12 mouse cellular contexts compared by ENCODE assay signal in genomic region chr4:107597898-107598580, GRCm38 (mm10).
DNase-seq lines count a peak whose midpoint lies in the region; ATAC-seq and TF ChIP-seq lines count a peak whose summit lies in the region.
"Had no signal": no experiment of that assay in that cellular context is flagged by ENCODE, and none has a peak within 500 bp of the region (broad histone marks: within the 10 kb centered on the region; RNA-seq: fewer than 3 reads in every experiment).

No protein-coding gene starts in this region.

- WGBS in heart, embryonic 13.5 days = 10% methylated on average over 10 of the region's 10 CpGs
- WGBS in stomach, embryonic 14.5 days = 13% methylated on average over 10 of the region's 10 CpGs
- 23% methylated on average over 10 of the region's 10 CpGs for WGBS in stomach, postnatal 0 days
- 16% methylated on average over 10 of the region's 10 CpGs for WGBS in limb, embryonic 10.5 days

- TF ChIP-seq EP300 in stomach, postnatal 0 days (optimal IDR thresholded peaks at IDR 0.05) = no peak

- H3K4me2 ChIP-seq in heart, embryonic 13.5 days = peak overlapping the region; percentile 58
- H3K4me2 ChIP-seq in stomach, embryonic 14.5 days (replicated peaks; ENCODE audit: low read depth, low read length) = no peak overlapping the region; the same call in 1 of the 2 replicates
- no peak overlapping the region for H3K4me2 ChIP-seq in stomach, postnatal 0 days (replicated peaks; ENCODE audit: low read depth)

- TF ChIP-seq CTCF in stomach, postnatal 0 days (IDR thresholded peaks at IDR 0.05; ENCODE audit: low read depth) = no peak

- H3K36me3 ChIP-seq in heart, embryonic 13.5 days = no peaks in the 10 kb centered on the region
- no peaks in the 10 kb centered on the region for H3K36me3 ChIP-seq in stomach, embryonic 14.5 days (ENCODE audit: control insufficient read depth, insufficient read depth, low read length)
- no peaks in the 10 kb centered on the region for H3K36me3 ChIP-seq in stomach, postnatal 0 days (ENCODE audit: control insufficient read depth, insufficient read depth, low read length)
- H3K36me3 ChIP-seq in limb, embryonic 10.5 days = no peaks in the 10 kb centered on the region

- peaks cover 23% of the 10 kb centered on the region for H3K4me1 ChIP-seq in heart, embryonic 13.5 days
- peaks cover 15% of the 10 kb centered on the region for H3K4me1 ChIP-seq in stomach, embryonic 14.5 days (ENCODE audit: control insufficient read depth, insufficient read depth, low read length)
- no peaks in the 10 kb centered on the region for H3K4me1 ChIP-seq in stomach, postnatal 0 days (replicated peaks; ENCODE audit: control insufficient read depth, insufficient read depth)
- H3K4me1 ChIP-seq in limb, embryonic 10.5 days = peaks cover 67% of the 10 kb centered on the region

- peak overlapping the region; percentile 71 for H3K9ac ChIP-seq in heart, embryonic 13.5 days
- no peak overlapping the region for H3K9ac ChIP-seq in stomach, embryonic 14.5 days (replicated peaks; ENCODE audit: low read depth, low read length)
- H3K9ac ChIP-seq in stomach, postnatal 0 days (ENCODE audit: low read length) = no peak overlapping the region

- DNase-seq in heart, postnatal 4 days = no peak
- DNase-seq in stomach, postnatal 0 days (ENCODE audit: low spot score) = no peak
- no peak for DNase-seq in limb, embryonic 10.5 days (ENCODE audit: low spot score)
- DNase-seq in retina, embryonic 14.5 days (ENCODE audit: low spot score) = peak; percentile 57
- DNase-seq in urinary bladder, postnatal 14 days (ENCODE audit: low spot score) = no peak
- no peak for DNase-seq in thymus, postnatal 25 days
- DNase-seq: kidney, adult 11 months; thymus, adult 2 months had no signal

- H3K4me3 ChIP-seq in heart, embryonic 13.5 days = no peak overlapping the region
- no peak overlapping the region for H3K4me3 ChIP-seq in stomach, embryonic 14.5 days (ENCODE audit: low read depth, low read length)
- H3K4me3 ChIP-seq in stomach, postnatal 0 days (ENCODE audit: low read depth, low read length) = no peak overlapping the region
- 0 out of 2 replicates have a peak overlapping the region, but pooled peaks have one; percentile 2 for H3K4me3 ChIP-seq in limb, embryonic 10.5 days
- H3K4me3 ChIP-seq: megakaryocyte, embryonic 14.5 days had no signal

- H3K27ac ChIP-seq in heart, embryonic 13.5 days (replicated peaks) = peak overlapping the region; percentile 66
- no peak overlapping the region for H3K27ac ChIP-seq in stomach, embryonic 14.5 days (ENCODE audit: low read length)
- H3K27ac ChIP-seq in stomach, postnatal 0 days (replicated peaks) = no peak overlapping the region
- peak overlapping the region; percentile 72 for H3K27ac ChIP-seq in limb, embryonic 10.5 days

- no peaks in the 10 kb centered on the region for H3K9me3 ChIP-seq in heart, embryonic 13.5 days
- no peaks in the 10 kb centered on the region for H3K9me3 ChIP-seq in stomach, embryonic 14.5 days (ENCODE audit: control insufficient read depth, low read depth, low read length)
- no peaks in the 10 kb centered on the region for H3K9me3 ChIP-seq in stomach, postnatal 0 days (ENCODE audit: control insufficient read depth, low read length)
- H3K9me3 ChIP-seq in limb, embryonic 10.5 days (replicated peaks) = no peaks in the 10 kb centered on the region
- H3K9me3 ChIP-seq: megakaryocyte, embryonic 14.5 days had no signal

- peaks cover 18% of the 10 kb centered on the region; the same call in 1 of the 2 replicates for H3K27me3 ChIP-seq in heart, embryonic 13.5 days (replicated peaks)
- no peaks in the 10 kb centered on the region for H3K27me3 ChIP-seq in stomach, embryonic 14.5 days (ENCODE audit: control insufficient read depth, insufficient read depth, low read length)
- no peaks in the 10 kb centered on the region for H3K27me3 ChIP-seq in stomach, postnatal 0 days (ENCODE audit: control insufficient read depth, insufficient read depth, low read length)
- peaks cover 60% of the 10 kb centered on the region for H3K27me3 ChIP-seq in limb, embryonic 10.5 days (ENCODE audit: low read depth, poor library complexity, severe bottlenecking)

- ATAC-seq in heart, embryonic 13.5 days (ENCODE audit: extremely low read depth, insufficient number of reproducible peaks, low FRiP score, low TSS enrichment) = peak; percentile 61; the same call in 1 of the 2 replicates
- peak; percentile 48; the same call in 1 of the 2 replicates for ATAC-seq in stomach, embryonic 14.5 days (ENCODE audit: insufficient number of reproducible peaks, insufficient read depth, low FRiP score, low read depth)
- no peak for ATAC-seq in stomach, postnatal 0 days (ENCODE audit: low FRiP score, low TSS enrichment)
- ATAC-seq: CD4-positive, CD25-positive, alpha-beta regulatory T cell, adult 4 months had no signal

Comparison
In these comparisons a context has a peak if more than half of its experiments do, and no peak if none do; other contexts are left out.
1. H3K27ac ChIP-seq: peak in heart, embryonic 13.5 days (single experiment) and limb, embryonic 10.5 days (single experiment); none in stomach, embryonic 14.5 days (single experiment) and stomach, postnatal 0 days (single experiment).